Mouse (Mus musculus) heart, postnatal 0 days (tissue): Measurements from ENCODE around the gene Gm49721. TPM values are rescaled to one million over a fixed set of nuclear protein-coding genes. Genes with fewer than 3 reads are reported as not detected.
"Not testable (repeated sequence)": the region's sequence is repeated elsewhere in the genome, so short reads cannot be mapped to it uniquely, and the experiment has no call there.

ENCODE experiments used
- ATAC-seq: fragments of 200-750 bp; cut with Nextera tagmentation; 2 replicates; pipeline ENCODE4 v1.8.0; 2017; ENCODE audit warnings: low read depth, moderate number of reproducible peaks, moderate library complexity; ENCODE audit not compliant: insufficient read depth
- DNase-seq: peaks from one replicate; pipeline ENCODE4 v3.0.0-alpha.2; 2016; ENCODE audit warnings: low spot score
- H3K27ac ChIP-seq: fragments of 300-500 bp; sonication (generic); 2 replicates; pipeline ENCODE4 v1.5.1; 2014; ENCODE audit warnings: low read depth, mild to moderate bottlenecking
- H3K27me3 ChIP-seq: fragments of 300-500 bp; sonication (generic); 2 replicates; pipeline ENCODE4 v1.6.1; 2014; ENCODE audit warnings: low read length, mixed read lengths; ENCODE audit not compliant: control insufficient read depth, insufficient read depth
- H3K36me3 ChIP-seq: fragments of 300-500 bp; sonication (generic); replicated peaks from 2 replicates; pipeline ENCODE4 v1.6.1; 2014; ENCODE audit warnings: low read length, mixed read lengths; ENCODE audit not compliant: control insufficient read depth, insufficient read depth
- H3K4me1 ChIP-seq: fragments of 300-500 bp; sonication (generic); 2 replicates; pipeline ENCODE4 v1.6.1; 2014; ENCODE audit warnings: antibody characterized with exemption; ENCODE audit not compliant: control insufficient read depth, insufficient read depth
- H3K4me2 ChIP-seq: fragments of 300-500 bp; sonication (generic); 2 replicates; pipeline ENCODE4 v1.6.1; 2014; ENCODE audit warnings: low read depth, mild to moderate bottlenecking, low read length, moderate library complexity
- H3K4me3 ChIP-seq: fragments of 300-500 bp; sonication (generic); 2 replicates; pipeline ENCODE4 v1.5.1; 2014; ENCODE audit warnings: low read depth, low read length
- H3K9ac ChIP-seq: fragments of 300-500 bp; sonication (generic); replicated peaks from 2 replicates; pipeline ENCODE4 v1.6.1; 2014; ENCODE audit warnings: low read depth, low read length, mixed read lengths
- H3K9me3 ChIP-seq: fragments of 300-500 bp; sonication (generic); replicated peaks from 2 replicates; pipeline ENCODE4 v1.6.1; 2016; ENCODE audit warnings: low read length; ENCODE audit not compliant: control insufficient read depth
- CTCF ChIP-seq: IDR thresholded peaks from 2 replicates; pipeline ENCODE4 v1.5.1; 2016; ENCODE audit warnings: antibody characterized with exemption, control low read depth, low read depth
- WGBS: fragments of 180-500 bp; shearing (Covaris S2); extraction: QIAGEN DNeasy Blood & Tissue Kit; methylation state at CpG from one replicate; pipeline ENCODE4 v1.1.7; 2014; 5-methylcytosine and 5-hydroxymethylcytosine counted together
- polyA plus RNA-seq: library from polyadenylated mRNA; unstranded; fragments of >200 nt; fragmentation: Nextera tagmentation; extraction: Ambion mirVana; gene quantifications from 2 replicates; pipeline ENCODE4 v1.2.1, GENCODE M21; 2015
- total RNA-seq: library from RNA; depleted of rRNA; stranded (reverse); fragments of >200 nt; gene quantifications from 2 replicates; pipeline ENCODE4 v1.2.3, GENCODE M21; 2014; ENCODE audit warnings: low replicate concordance; rRNA removed

The Gm49721 gene
- total and polyA plus RNA-seq, 2 experiments from 2014 or later: 0.10 TPM; not detected in 1

- H3K4me3 ChIP-seq, H3K27me3 ChIP-seq, H3K27ac ChIP-seq, H3K36me3 ChIP-seq, H3K9me3 ChIP-seq, H3K9ac ChIP-seq, H3K4me1 ChIP-seq, H3K4me2 ChIP-seq: not testable (repeated sequence)
- WGBS: 44% methylated on average over 3 of the region's 3 CpGs
- DNase-seq: peak; percentile 5
- peak; percentile 80 for ATAC-seq
- peak; percentile 65 for TF ChIP-seq CTCF
Measured at GRCm38 (mm10) chr17:7074494-7074893, 95.8 kb downstream of the Gm49721 start.

DNA sequence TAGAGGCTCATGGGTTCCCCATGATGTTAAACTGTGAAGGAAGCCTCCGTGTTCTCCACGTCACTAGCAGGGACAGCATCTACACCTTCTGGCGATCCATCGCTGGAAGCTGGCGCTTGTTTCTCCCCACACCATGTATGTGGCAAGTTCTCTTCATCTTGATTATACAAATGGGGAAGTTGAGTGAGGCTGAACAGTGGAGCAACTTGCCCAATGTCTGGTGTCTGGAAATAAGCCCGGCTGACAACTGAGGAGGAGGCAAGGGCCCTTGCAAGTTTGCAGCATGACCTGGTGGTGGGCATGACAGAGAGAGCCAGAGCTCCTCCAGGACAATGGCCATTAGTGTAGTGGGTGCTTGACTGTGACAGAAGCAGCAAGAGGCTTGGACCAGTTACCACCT, 96.8 kb downstream of the Gm49721 start:
- not testable (repeated sequence) for H3K9ac ChIP-seq, H3K9me3 ChIP-seq, H3K4me2 ChIP-seq, ATAC-seq, H3K27ac ChIP-seq, H3K27me3 ChIP-seq, H3K4me3 ChIP-seq, H3K4me1 ChIP-seq, H3K36me3 ChIP-seq, DNase-seq
- WGBS: 82% methylated on average over 5 of the region's 6 CpGs

DNA sequence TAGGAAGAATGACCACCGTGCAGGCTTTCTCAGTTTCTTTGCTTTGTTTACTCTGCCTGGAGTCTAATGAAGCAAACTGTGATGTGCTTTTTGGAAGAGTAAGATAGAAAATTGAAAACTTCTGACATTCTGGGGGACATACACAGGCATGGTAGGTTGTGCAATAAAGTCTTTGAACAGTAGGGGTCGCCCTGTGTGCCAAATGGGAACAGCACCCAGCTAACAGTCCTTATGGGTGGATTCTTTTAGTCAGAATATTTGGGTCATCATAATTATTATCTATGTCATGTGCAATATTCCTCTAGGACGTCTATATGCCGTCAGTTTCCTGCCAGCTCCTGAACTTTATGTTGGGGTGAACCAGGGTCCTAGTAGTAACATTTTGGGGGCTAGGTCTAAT, 100.9 kb downstream of the Gm49721 start:
- ATAC-seq, H3K4me2 ChIP-seq, H3K27ac ChIP-seq, H3K9ac ChIP-seq, H3K9me3 ChIP-seq, H3K27me3 ChIP-seq, H3K36me3 ChIP-seq, H3K4me3 ChIP-seq, DNase-seq, H3K4me1 ChIP-seq: not testable (repeated sequence)
- peak; percentile 46 for TF ChIP-seq CTCF
- WGBS: 0% methylated on average over 1 of the region's 4 CpGs

GRCm38 (mm10) chr17:7084523-7084922, 105.8 kb downstream of the Gm49721 start:
- not testable (repeated sequence) for H3K27ac ChIP-seq, H3K27me3 ChIP-seq, H3K4me3 ChIP-seq, H3K4me1 ChIP-seq, H3K9me3 ChIP-seq, H3K4me2 ChIP-seq, DNase-seq, H3K9ac ChIP-seq, H3K36me3 ChIP-seq
- no CpG with 5 or more reads among the region's 5 CpGs for WGBS
- ATAC-seq: peak; percentile 76

GRCm38 (mm10) chr17:7085469-7086168, 106.9 kb downstream of the Gm49721 start:
- ATAC-seq, H3K9me3 ChIP-seq, H3K4me3 ChIP-seq, H3K36me3 ChIP-seq, DNase-seq, H3K27me3 ChIP-seq, H3K27ac ChIP-seq, H3K4me1 ChIP-seq, H3K9ac ChIP-seq, H3K4me2 ChIP-seq: not testable (repeated sequence)
- no CpG with 5 or more reads among the region's 12 CpGs for WGBS

DNA sequence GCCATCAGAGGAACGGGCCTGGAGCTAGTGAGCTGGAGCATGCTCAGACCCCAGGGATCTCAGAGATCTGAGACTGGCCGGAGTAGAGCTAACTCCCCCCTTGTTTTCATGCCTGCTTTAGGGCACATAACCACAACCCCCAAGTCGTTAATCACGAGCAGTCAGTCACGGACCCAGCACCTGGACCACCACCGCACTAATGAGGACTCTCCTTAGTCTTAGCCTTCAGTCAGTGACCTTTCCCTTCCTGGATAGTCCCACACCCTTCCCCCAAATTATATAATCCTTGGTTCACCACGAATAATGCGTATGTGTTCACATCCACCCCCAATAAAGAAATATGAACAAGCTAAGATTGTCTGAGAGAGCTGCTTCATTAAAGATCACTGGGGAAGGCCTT, 108.1 kb downstream of the Gm49721 start:
- DNase-seq, H3K27me3 ChIP-seq, ATAC-seq, H3K4me3 ChIP-seq, H3K27ac ChIP-seq, H3K4me1 ChIP-seq, H3K9me3 ChIP-seq, H3K4me2 ChIP-seq, H3K36me3 ChIP-seq, H3K9ac ChIP-seq: not testable (repeated sequence)
- 91% methylated on average over 6 of the region's 8 CpGs for WGBS

Other genes with a start within 250 kb of the Gm49721 start
- gene Ezr, start 196.1 kb upstream of the Gm49721 start, total RNA-seq: 91.3 and 103 TPM in 2 replicates
- gene Ezr, start 196.1 kb upstream of the Gm49721 start, polyA plus RNA-seq: 126 and 141 TPM in 2 replicates
- 72.9 and 74.7 TPM in 2 replicates for gene Rsph3b, start 30.2 kb upstream of the Gm49721 start, total RNA-seq
- gene Rsph3b, start 30.2 kb upstream of the Gm49721 start, polyA plus RNA-seq: 99.8 and 100 TPM in 2 replicates
- 14.6 and 15.7 TPM in 2 replicates for gene Tagap1, start 17.7 kb upstream of the Gm49721 start, total RNA-seq
- 16.2 and 16.3 TPM in 2 replicates for gene Tagap1, start 17.7 kb upstream of the Gm49721 start, polyA plus RNA-seq
- gene Rnaset2b, start 8.3 kb upstream of the Gm49721 start, total RNA-seq: 106 and 142 TPM in 2 replicates
- 331 and 343 TPM in 2 replicates for gene Rnaset2b, start 8.3 kb upstream of the Gm49721 start, polyA plus RNA-seq
- gene Gm1604a, start 46.7 kb downstream of the Gm49721 start, total RNA-seq: not detected in 2 replicates
- gene Gm1604a, start 46.7 kb downstream of the Gm49721 start, polyA plus RNA-seq: not detected in 2 replicates
- 36.4 and 37.4 TPM in 2 replicates for gene Rps6ka2, start 191.2 kb downstream of the Gm49721 start, total RNA-seq
- 13.6 and 14.3 TPM in 2 replicates for gene Rps6ka2, start 191.2 kb downstream of the Gm49721 start, polyA plus RNA-seq